Mouse (Mus musculus) CD4-positive helper T cell, adult 2 months (primary cell): Measurements from ENCODE around the gene Vmn2r8.
"Not testable (repeated sequence)": the region's sequence is repeated elsewhere in the genome, so short reads cannot be mapped to it uniquely, and the experiment has no call there.

Experiments used
- DNase-seq: peaks from one replicate; pipeline ENCODE4 v3.0.0-alpha.2; 2012; ENCODE audit warnings: low read depth, missing footprints, low spot score

The Vmn2r8 gene

DNA sequence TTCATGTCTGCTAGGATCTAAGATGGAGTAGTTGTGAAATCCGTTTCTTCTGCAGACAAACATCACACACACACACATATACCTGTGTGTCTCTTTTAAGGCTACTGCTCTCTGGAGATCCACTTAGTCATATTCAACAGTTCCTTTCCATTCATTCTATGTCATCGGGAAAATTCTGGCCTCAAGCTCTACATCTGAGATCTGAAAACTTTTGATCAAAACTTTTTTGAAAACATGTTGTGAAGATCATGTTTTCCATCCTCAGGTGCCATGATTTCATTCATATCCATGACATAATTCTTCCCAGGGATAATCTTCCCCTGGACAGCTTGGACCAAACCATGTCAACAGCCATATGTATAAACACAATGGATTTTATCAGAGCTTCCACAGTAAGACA, at the start of gene Vmn2r8:
Vmn2r8 (minus strand) TSS at position 101 of the 400 bp plus-strand sequence.
- DNase-seq, result not testable (repeated sequence)

DNA sequence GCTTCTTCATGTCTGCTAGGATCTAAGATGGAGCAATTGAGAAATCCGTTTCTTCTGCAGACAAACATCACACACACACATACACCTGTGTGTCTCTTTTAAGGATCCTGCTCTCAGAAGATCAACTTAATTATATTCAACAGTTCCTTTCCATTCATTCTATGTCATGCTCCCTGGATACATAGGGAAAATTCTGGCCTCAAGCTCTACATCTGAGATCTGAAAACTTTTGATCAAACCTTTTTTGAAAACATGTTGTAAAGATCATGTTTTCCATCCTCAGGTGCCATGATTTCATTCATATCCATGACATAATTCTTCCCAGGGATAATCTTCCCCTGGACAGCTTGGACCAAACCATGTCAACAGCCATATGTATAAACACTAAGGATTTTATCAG, 43.9 kb upstream of the Vmn2r8 start, which contains the start of gene Vmn2r9:
Vmn2r9 (minus strand) TSS at position 101 of the 400 bp plus-strand sequence.
- DNase-seq, result not testable (repeated sequence)

GRCm38 (mm10) chr5:108849466-108849865, 40.8 kb upstream of the Vmn2r8 start:
- DNase-seq, result no peak

DNA sequence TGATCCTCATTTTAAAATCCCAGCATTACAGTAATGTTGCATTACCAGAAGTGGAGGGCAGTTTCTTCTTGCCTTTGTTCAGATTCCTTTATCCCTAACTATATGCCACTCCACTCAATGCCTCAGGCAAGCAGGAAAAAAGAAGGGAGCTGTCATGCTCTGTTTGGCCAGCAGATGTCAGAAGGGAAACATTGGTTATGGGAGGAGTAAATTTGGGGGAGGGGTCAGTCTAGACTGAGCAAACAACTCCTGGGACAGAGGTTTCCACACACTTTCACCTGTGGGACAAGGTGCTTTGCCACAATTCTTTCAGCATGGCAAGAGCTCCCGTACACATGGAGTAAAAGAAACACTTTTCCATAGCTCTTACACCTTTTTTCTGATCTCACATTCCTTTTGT, 27.5 kb upstream of the Vmn2r8 start:
- no peak for DNase-seq

DNA sequence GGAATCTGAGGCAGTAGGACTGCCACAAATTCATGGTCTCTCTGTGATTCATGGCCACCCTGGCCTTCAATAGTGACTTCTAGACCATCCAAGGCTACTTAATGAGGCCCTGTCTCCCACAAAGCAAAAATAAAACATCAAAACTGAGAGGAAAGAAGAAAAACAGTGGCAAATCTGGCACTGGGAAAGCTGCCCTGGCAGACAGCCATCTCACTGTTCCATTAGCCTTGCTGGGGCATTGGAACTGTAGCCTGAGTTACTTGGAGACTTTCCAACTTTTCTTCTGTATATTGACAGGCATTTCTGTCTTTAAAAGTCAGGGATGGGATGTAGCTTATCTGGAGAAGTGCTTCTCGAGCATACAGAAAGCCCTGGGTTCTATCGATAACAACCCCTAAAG, 14.6 kb upstream of the Vmn2r8 start:
- DNase-seq, result no peak

DNA sequence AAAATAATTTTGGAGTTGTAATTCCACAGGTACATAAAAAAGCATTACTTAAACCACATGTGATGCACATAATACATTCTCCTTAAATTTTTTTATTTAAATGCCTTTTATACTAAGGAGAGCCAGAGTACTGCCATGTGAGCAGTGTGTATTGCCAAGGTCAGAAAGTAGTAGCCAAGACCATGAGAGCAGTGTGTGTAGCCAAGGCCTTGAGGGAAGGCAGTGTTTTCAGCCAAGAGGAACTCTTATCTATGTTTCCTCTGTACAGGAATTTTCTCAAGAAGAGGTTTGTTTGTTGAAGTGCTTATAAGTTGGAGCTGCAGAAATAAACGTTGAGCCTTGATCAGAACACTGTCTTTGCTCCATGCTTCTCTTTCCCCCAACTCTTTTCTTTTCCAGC, 5.0 kb downstream of the Vmn2r8 start:
- DNase-seq, result no peak

DNA sequence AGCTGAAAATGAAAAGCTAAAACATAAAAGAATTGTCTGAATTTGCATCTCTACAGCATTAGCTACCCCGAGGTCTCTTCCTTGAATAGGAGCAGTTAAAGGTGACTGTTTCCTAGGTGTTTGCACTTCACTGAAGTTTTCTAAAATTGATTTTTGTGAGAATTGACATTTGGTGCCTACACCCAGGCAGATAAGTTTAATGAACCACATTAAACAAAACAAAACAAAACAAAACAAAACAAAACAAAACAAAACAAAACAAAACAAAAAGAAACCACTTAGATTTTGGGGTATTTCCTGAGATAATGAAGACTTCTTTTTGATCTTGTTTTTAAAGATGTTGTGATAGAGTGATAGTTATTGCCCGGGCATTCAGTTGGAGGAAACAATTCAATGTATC, 13.4 kb downstream of the Vmn2r8 start, which contains the start of gene Tmed11:
Tmed11 (minus strand) TSS at position 101 of the 400 bp plus-strand sequence.
- DNase-seq, result not testable (repeated sequence)

GRCm38 (mm10) chr5:108790385-108790784, 18.3 kb downstream of the Vmn2r8 start:
- not testable (repeated sequence) for DNase-seq

DNA sequence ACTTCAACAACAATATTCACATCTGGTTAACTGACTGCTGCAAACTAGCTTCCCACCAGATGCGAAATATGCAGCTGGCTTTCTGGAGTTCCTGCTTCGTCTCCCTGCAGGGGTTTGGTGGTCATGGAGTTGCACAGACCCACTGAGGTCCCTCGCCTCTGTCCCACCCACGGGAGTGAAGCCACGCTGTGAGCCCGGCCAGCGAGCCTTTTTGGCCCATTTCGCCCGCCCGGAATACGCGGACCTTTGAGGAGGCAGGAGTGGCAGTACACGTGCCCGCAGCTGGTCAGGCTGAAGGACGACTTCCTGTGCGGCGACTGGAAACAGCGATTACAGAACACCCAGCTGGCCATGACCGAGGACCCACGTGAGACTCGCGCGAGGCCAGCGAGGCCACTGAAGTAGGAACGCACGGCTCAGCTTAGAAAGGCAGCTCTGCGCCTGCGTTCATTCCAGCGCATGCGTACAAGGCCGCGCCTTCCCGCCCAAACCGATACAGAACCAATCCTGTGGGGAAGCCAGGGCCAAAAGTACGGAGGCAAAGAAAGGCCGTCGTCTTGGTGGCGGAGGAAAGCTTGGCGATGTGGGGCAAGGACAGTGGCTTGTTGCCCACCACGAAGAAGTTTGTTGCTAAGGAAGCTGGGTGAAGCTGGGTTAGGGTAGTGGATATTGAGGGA, 33.9 kb downstream of the Vmn2r8 start, which contains the start of gene Rnf212:
Rnf212 (minus strand) TSS at position 353 of the 677 bp plus-strand sequence.
- DNase-seq, result no peak

DNA sequence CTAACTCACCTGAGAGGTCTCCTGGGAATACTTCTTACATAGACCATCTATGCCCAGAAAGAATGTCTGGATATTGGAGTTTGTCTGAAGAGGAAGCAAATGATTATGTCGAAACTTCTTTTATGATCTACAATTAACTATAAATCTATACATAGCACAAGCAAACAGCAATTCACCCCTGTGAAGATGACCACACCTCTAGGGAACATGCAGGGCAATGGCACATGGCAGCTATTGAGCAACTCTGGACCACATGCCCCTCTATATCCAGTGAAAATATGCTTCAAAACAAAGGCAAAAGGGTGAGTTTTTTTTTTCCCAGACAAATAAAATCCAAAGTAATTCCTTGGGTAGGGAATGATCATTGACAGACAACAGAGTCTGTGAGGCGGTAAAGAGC, 48.6 kb downstream of the Vmn2r8 start:
- no peak for DNase-seq

DNA sequence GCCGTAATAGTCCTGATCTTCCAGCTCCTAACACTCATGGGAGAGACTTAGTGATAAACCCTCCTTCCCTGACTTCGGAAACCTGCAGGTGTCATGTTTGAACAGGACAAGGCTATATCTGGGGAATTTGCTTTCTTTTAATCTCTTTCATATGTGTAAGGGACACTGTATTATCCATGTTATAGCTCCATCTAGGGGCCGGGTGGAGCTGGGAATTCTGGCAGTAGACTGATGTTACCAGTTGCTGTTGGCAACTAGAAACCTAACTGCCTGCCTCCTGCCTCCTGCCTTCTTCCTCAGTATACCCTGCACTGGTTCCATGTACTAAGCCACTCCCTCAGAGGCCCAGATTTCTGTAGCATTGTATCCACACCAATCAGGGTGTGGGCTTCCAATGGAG, 50.3 kb downstream of the Vmn2r8 start:
- DNase-seq, result no peak

- not testable (repeated sequence) for DNase-seq
Measured at GRCm38 (mm10) chr5:108751258-108751657, 57.4 kb downstream of the Vmn2r8 start.

GRCm38 (mm10) chr5:108750328-108751210, 58.1 kb downstream of the Vmn2r8 start:
- DNase-seq, result no peak

- DNase-seq, result no peak
Measured at GRCm38 (mm10) chr5:108744629-108745028, 64.0 kb downstream of the Vmn2r8 start.

GRCm38 (mm10) chr5:108743856-108744255, 64.8 kb downstream of the Vmn2r8 start:
- no peak for DNase-seq

DNA sequence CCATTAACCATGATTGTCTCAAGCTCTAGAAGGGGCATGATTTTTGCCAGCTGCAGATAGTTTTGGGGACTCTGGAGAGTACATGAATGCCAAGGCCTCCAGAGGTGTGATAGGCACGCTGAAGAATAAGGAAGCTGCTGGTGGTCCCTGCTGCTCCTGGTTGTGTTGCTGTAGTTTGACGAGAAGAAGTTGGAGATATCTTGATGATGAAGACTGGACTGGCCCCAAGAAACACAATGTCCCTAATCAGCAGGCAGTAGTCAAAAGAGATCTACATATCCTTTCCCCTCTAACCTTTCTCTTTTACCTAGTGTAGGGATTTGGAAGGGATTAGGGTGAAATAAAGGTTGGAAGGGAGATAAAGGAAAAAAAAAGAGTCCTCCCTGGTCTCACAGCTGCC, 66.1 kb downstream of the Vmn2r8 start:
- no peak for DNase-seq

- no peak for DNase-seq
Measured at GRCm38 (mm10) chr5:108741844-108742243, 66.8 kb downstream of the Vmn2r8 start.
